Mouse (Mus musculus): ENCODE data around the gene Adap1. TPM values are rescaled to one million over a fixed set of nuclear protein-coding genes. Genes with fewer than 3 reads are reported as not detected.
"Not testable (repeated sequence)": the region's sequence is repeated elsewhere in the genome, so short reads cannot be mapped to it uniquely, and the experiment has no call there.

The Adap1 gene
- polyA plus RNA-seq, 1 experiment from 2014 or later: 2.3 TPM

GRCm38 (mm10) chr5:139337826-139338370, 12.5 kb upstream of the Adap1 start:
- Histone ChIP-seq H3K27ac (replicated peaks in 1 of 2; ENCODE audit: control insufficient read depth in 1 of 2, insufficient read depth in 1 of 2, low read depth in 2 of 2, low read length in 2 of 2) (peak overlapping the region; percentile 76 to 81), H3K36me3 (ENCODE audit: control insufficient read depth, insufficient read depth, low read length) (peaks cover 65% of the 10 kb centered on the region), H3K4me2 (ENCODE audit: low read length) (peak overlapping the region; percentile 11), H3K4me3 (ENCODE audit: control insufficient read depth in 1 of 2, insufficient read depth in 1 of 2, low read depth in 1 of 2, low read length in 2 of 2) (no peak overlapping the region), H3K27me3 (ENCODE audit: control insufficient read depth, insufficient read depth, low read length) (no peaks in the 10 kb centered on the region), H3K9me3 (ENCODE audit: control insufficient read depth, low read length) (no peaks in the 10 kb centered on the region), H3K4me1 (ENCODE audit: control insufficient read depth in 2 of 2, insufficient read depth in 2 of 2, low read length in 2 of 2) (peaks cover 19 to 21% of the 10 kb centered on the region in 2 experiments), H3K9ac (ENCODE audit: low read length) (peak overlapping the region; percentile 6)
- WGBS: 28% methylated on average over 13 of the region's 13 CpGs
- ATAC-seq (ENCODE audit: insufficient number of reproducible peaks, insufficient read depth, low FRiP score, low read depth): peak; percentile 67

- peaks cover 46% of the 10 kb centered on the region for H3K36me3 ChIP-seq (ENCODE audit: control insufficient read depth, insufficient read depth, low read length)
- no peaks in the 10 kb centered on the region for H3K27me3 ChIP-seq (ENCODE audit: control insufficient read depth, insufficient read depth, low read length)
- whole genome bisulfite sequencing: 87% methylated on average over 4 of the region's 4 CpGs
- peaks cover 28 to 32% of the 10 kb centered on the region in 2 experiments for H3K4me1 ChIP-seq (ENCODE audit: control insufficient read depth in 2 of 2, insufficient read depth in 2 of 2, low read length in 2 of 2)
- H3K4me2 ChIP-seq (ENCODE audit: low read length): no peak overlapping the region
- no peaks in the 10 kb centered on the region for H3K9me3 ChIP-seq (ENCODE audit: control insufficient read depth, low read length)
- ATAC-seq (ENCODE audit: insufficient number of reproducible peaks, insufficient read depth, low FRiP score, low read depth): no peak
- no peak overlapping the region for H3K9ac ChIP-seq (ENCODE audit: low read length)
- no peak overlapping the region for H3K27ac ChIP-seq (replicated peaks in 1 of 2; ENCODE audit: control insufficient read depth in 1 of 2, insufficient read depth in 1 of 2, low read depth in 2 of 2, low read length in 2 of 2)
- no peak overlapping the region for H3K4me3 ChIP-seq (ENCODE audit: control insufficient read depth in 1 of 2, insufficient read depth in 1 of 2, low read depth in 1 of 2, low read length in 2 of 2)
Observed at GRCm38 (mm10) chr5:139335634-139336033, 10.2 kb upstream of the Adap1 start.

GRCm38 (mm10) chr5:139334394-139334793, 9.0 kb upstream of the Adap1 start:
- H3K27ac ChIP-seq (replicated peaks in 1 of 2; ENCODE audit: control insufficient read depth in 1 of 2, insufficient read depth in 1 of 2, low read depth in 2 of 2, low read length in 2 of 2); H3K4me3 ChIP-seq (ENCODE audit: control insufficient read depth in 1 of 2, insufficient read depth in 1 of 2, low read depth in 1 of 2, low read length in 2 of 2); H3K4me2 ChIP-seq (ENCODE audit: low read length); H3K27me3 ChIP-seq (ENCODE audit: control insufficient read depth, insufficient read depth, low read length); ATAC-seq (ENCODE audit: insufficient number of reproducible peaks, insufficient read depth, low FRiP score, low read depth); H3K9ac ChIP-seq (ENCODE audit: low read length); H3K9me3 ChIP-seq (ENCODE audit: control insufficient read depth, low read length): not testable (repeated sequence)
- Histone ChIP-seq H3K4me1 (ENCODE audit: control insufficient read depth in 2 of 2, insufficient read depth in 2 of 2, low read length in 2 of 2) (peaks cover 28 to 32% of the 10 kb centered on the region in 2 experiments), H3K36me3 (ENCODE audit: control insufficient read depth, insufficient read depth, low read length) (peaks cover 34% of the 10 kb centered on the region)
- 83% methylated on average over 10 of the region's 10 CpGs for WGBS

GRCm38 (mm10) chr5:139333301-139334013, 8.0 kb upstream of the Adap1 start:
- ATAC-seq (ENCODE audit: insufficient number of reproducible peaks, insufficient read depth, low FRiP score, low read depth): no peak
- H3K9me3 ChIP-seq (ENCODE audit: control insufficient read depth, low read length): no peaks in the 10 kb centered on the region
- H3K4me2 ChIP-seq (ENCODE audit: low read length): no peak overlapping the region
- peaks cover 21 to 24% of the 10 kb centered on the region in 2 experiments for H3K4me1 ChIP-seq (ENCODE audit: control insufficient read depth in 2 of 2, insufficient read depth in 2 of 2, low read length in 2 of 2)
- H3K36me3 ChIP-seq (ENCODE audit: control insufficient read depth, insufficient read depth, low read length): peaks cover 30% of the 10 kb centered on the region
- no peak overlapping the region for H3K27ac ChIP-seq (replicated peaks in 1 of 2; ENCODE audit: control insufficient read depth in 1 of 2, insufficient read depth in 1 of 2, low read depth in 2 of 2, low read length in 2 of 2)
- H3K9ac ChIP-seq (ENCODE audit: low read length): no peak overlapping the region
- WGBS: 91% methylated on average over 16 of the region's 16 CpGs
- H3K27me3 ChIP-seq (ENCODE audit: control insufficient read depth, insufficient read depth, low read length): 0 out of 2 replicates have a peak, but pooled peaks cover 7% of the 10 kb centered on the region
- H3K4me3 ChIP-seq (ENCODE audit: control insufficient read depth in 1 of 2, insufficient read depth in 1 of 2, low read depth in 1 of 2, low read length in 2 of 2): no peak overlapping the region

GRCm38 (mm10) chr5:139332590-139333272, 7.3 kb upstream of the Adap1 start:
- H3K4me2 ChIP-seq (ENCODE audit: low read length): no peak overlapping the region
- no peak overlapping the region for H3K4me3 ChIP-seq (ENCODE audit: control insufficient read depth in 1 of 2, insufficient read depth in 1 of 2, low read depth in 1 of 2, low read length in 2 of 2)
- WGBS: 61% methylated on average over 8 of the region's 8 CpGs
- H3K27me3 ChIP-seq (ENCODE audit: control insufficient read depth, insufficient read depth, low read length): 0 out of 2 replicates have a peak, but pooled peaks cover 7% of the 10 kb centered on the region
- no peak overlapping the region for H3K9ac ChIP-seq (ENCODE audit: low read length)
- peaks cover 26% of the 10 kb centered on the region for H3K36me3 ChIP-seq (ENCODE audit: control insufficient read depth, insufficient read depth, low read length)
- ATAC-seq (ENCODE audit: insufficient number of reproducible peaks, insufficient read depth, low FRiP score, low read depth): no peak; the same call in 1 of the 2 replicates
- no peaks in the 10 kb centered on the region for H3K9me3 ChIP-seq (ENCODE audit: control insufficient read depth, low read length)
- H3K27ac ChIP-seq (replicated peaks in 1 of 2; ENCODE audit: control insufficient read depth in 1 of 2, insufficient read depth in 1 of 2, low read depth in 2 of 2, low read length in 2 of 2): no peak overlapping the region
- H3K4me1 ChIP-seq (ENCODE audit: control insufficient read depth in 2 of 2, insufficient read depth in 2 of 2, low read length in 2 of 2): peaks cover 14 to 17% of the 10 kb centered on the region in 2 experiments; a peak in 3 of 4 replicates

- Histone ChIP-seq H3K27ac (replicated peaks in 1 of 2; ENCODE audit: control insufficient read depth in 1 of 2, insufficient read depth in 1 of 2, low read depth in 2 of 2, low read length in 2 of 2) (no peak overlapping the region), H3K9ac (ENCODE audit: low read length) (no peak overlapping the region), H3K9me3 (ENCODE audit: control insufficient read depth, low read length) (no peaks in the 10 kb centered on the region), H3K4me2 (ENCODE audit: low read length) (no peak overlapping the region), H3K36me3 (ENCODE audit: control insufficient read depth, insufficient read depth, low read length) (peaks cover 18% of the 10 kb centered on the region), H3K4me3 (ENCODE audit: control insufficient read depth in 1 of 2, insufficient read depth in 1 of 2, low read depth in 1 of 2, low read length in 2 of 2) (no peak overlapping the region), H3K27me3 (ENCODE audit: control insufficient read depth, insufficient read depth, low read length) (peaks cover 7% of the 10 kb centered on the region; the same call in 1 of the 2 replicates), H3K4me1 (ENCODE audit: control insufficient read depth in 2 of 2, insufficient read depth in 2 of 2, low read length in 2 of 2) (peaks cover 11 to 12% of the 10 kb centered on the region in 2 experiments; a peak in 3 of 4 replicates)
- ATAC-seq (ENCODE audit: insufficient number of reproducible peaks, insufficient read depth, low FRiP score, low read depth): no peak
- WGBS: 17% methylated on average over 8 of the region's 8 CpGs
Observed at GRCm38 (mm10) chr5:139331742-139332141, 6.3 kb upstream of the Adap1 start.

GRCm38 (mm10) chr5:139330766-139331165, 5.3 kb upstream of the Adap1 start:
- 75% methylated on average over 7 of the region's 7 CpGs for WGBS
- Histone ChIP-seq H3K27me3 (ENCODE audit: control insufficient read depth, insufficient read depth, low read length) (peaks cover 16% of the 10 kb centered on the region), H3K9ac (ENCODE audit: low read length) (no peak overlapping the region)

More at GRCm38 (mm10) chr5:139330766-139331165, 5.3 kb upstream of the Adap1 start:
- no peak overlapping the region for H3K4me2 ChIP-seq (ENCODE audit: low read length)
- H3K9me3 ChIP-seq (ENCODE audit: control insufficient read depth, low read length): no peaks in the 10 kb centered on the region
- H3K36me3 ChIP-seq (ENCODE audit: control insufficient read depth, insufficient read depth, low read length): peaks cover 8% of the 10 kb centered on the region; the same call in 1 of the 2 replicates
- H3K4me1 ChIP-seq (ENCODE audit: control insufficient read depth in 2 of 2, insufficient read depth in 2 of 2, low read length in 2 of 2): peaks cover 11 to 12% of the 10 kb centered on the region in 2 experiments; a peak in 3 of 4 replicates
- H3K27ac ChIP-seq (replicated peaks in 1 of 2; ENCODE audit: control insufficient read depth in 1 of 2, insufficient read depth in 1 of 2, low read depth in 2 of 2, low read length in 2 of 2): no peak overlapping the region
- ATAC-seq (ENCODE audit: insufficient number of reproducible peaks, insufficient read depth, low FRiP score, low read depth): no peak
- no peak overlapping the region for H3K4me3 ChIP-seq (ENCODE audit: control insufficient read depth in 1 of 2, insufficient read depth in 1 of 2, low read depth in 1 of 2, low read length in 2 of 2)

All from heart, embryonic 14.5 days (tissue).